Mouse (Mus musculus): ENCODE measurements around the gene Gm48552. TPM values are rescaled to one million over a fixed set of nuclear protein-coding genes. Genes with fewer than 3 reads are reported as not detected.

Gm48552 gene
- total RNA-seq, 2 experiments from 2014 or later = not detected

- ATAC-seq (replicated peaks; ENCODE audit: low FRiP score, poor library complexity, severe bottlenecking) = no peak
These were observed 38.5 kb downstream of the Gm48552 start for GRCm38 (mm10) chr10:81427327-81427726.

- no peak for ATAC-seq (replicated peaks; ENCODE audit: low FRiP score, poor library complexity, severe bottlenecking)
These were observed 39.1 kb downstream of the Gm48552 start for GRCm38 (mm10) chr10:81427804-81428506.

DNA sequence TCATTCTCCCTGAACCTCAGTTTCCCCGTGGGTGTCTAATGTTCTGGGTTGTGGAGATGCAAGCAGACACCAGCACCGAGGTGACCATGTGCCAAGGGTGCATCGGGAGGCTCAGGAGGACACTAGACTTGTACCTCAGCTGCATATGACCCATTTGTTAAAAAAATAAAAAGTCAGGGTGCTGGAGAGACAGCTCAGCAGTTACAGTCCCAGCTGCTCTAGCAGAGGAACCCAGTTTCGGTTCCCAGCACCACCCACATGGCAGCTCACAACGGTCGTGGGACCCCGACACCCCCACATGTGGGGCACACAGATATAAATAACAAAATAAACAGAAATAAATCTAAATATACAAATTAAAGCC, 39.7 kb downstream of the Gm48552 start:
- no peak for ATAC-seq (replicated peaks; ENCODE audit: low FRiP score, poor library complexity, severe bottlenecking)

DNA sequence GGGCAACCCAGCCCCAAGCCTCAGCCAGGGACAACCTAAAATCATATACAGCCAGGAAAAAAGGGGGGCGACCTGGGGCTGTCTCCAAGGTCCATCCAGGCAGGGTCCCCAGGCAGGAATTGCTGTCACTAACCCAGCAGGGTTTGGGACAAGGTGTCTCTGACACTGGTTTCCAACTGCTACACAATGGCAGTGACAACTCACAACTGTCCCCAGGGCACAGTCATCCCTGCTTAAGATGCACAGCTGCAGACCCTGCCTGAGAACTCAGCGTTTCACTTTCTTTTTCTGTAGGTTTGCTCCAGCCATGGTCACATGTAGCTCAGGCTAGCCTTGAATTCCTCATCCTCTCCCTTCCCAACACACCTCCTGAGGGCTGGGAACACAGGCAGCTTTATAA, 40.3 kb downstream of the Gm48552 start:
- ATAC-seq (replicated peaks; ENCODE audit: low FRiP score, poor library complexity, severe bottlenecking) = no peak

DNA sequence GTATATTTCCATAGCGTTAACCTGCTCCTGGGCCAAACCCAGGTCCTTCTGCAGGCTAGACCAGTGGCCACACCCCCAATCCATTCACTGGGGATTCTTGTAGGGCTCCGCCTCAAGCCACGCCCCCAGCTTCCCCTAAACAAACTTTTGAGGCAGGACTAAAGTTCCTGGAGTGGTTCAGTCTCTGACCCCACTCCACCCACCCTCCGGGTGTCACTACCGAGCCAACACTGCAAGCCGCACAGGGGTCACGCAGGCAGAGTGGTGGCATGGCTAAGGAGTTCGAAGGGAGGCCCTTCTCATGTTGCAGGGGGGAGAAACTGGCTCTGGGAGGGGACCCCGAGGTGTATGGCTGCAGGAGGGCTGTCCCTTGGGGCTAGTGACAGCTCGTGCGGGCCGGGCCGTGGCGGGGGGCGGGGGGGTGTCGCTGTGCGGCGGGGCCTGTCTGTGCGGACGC, 40.8 kb downstream of the Gm48552 start:
- peak; percentile 60 for ATAC-seq (replicated peaks; ENCODE audit: low FRiP score, poor library complexity, severe bottlenecking)

- ATAC-seq (replicated peaks; ENCODE audit: low FRiP score, poor library complexity, severe bottlenecking) = no peak
These were observed 41.5 kb downstream of the Gm48552 start for GRCm38 (mm10) chr10:81430141-81430830.

DNA sequence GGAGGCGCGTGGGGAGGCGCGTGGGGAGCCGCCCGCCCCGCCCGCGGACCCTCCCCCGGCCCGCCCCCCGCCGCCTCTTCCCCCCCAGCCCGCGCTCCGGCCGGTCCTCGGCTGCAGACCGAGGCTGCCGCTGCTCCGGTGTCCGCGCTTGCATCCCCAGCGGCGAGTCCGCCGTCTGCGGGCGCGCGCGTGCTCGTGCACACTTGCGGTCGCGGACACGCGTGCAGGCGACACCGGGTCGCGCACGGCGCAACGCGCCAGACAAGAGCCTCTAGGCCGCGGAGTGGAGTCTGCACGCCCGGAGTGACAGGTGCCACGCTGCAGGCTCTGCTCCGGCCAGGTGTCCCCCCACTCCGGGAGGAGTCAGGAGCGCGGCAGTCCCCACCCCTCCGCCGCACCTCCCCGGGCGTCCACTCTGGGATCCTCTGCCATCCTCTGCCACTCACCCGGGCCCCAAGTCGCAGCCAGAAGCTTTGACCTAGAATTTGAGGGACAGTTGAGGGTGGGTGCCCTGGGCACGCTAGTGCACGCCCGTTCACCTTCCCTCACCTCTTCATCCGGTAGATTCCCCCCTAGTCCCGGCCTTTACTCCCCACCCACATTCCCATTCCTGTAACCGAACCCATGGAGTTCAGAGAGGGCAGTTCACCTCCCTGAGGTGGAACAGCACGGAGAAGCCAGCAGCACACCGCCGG, 42.2 kb downstream of the Gm48552 start:
- ATAC-seq (replicated peaks; ENCODE audit: low FRiP score, poor library complexity, severe bottlenecking) = no peak

GRCm38 (mm10) chr10:81431526-81432168, 42.8 kb downstream of the Gm48552 start:
- no peak for ATAC-seq (replicated peaks; ENCODE audit: low FRiP score, poor library complexity, severe bottlenecking)

DNA sequence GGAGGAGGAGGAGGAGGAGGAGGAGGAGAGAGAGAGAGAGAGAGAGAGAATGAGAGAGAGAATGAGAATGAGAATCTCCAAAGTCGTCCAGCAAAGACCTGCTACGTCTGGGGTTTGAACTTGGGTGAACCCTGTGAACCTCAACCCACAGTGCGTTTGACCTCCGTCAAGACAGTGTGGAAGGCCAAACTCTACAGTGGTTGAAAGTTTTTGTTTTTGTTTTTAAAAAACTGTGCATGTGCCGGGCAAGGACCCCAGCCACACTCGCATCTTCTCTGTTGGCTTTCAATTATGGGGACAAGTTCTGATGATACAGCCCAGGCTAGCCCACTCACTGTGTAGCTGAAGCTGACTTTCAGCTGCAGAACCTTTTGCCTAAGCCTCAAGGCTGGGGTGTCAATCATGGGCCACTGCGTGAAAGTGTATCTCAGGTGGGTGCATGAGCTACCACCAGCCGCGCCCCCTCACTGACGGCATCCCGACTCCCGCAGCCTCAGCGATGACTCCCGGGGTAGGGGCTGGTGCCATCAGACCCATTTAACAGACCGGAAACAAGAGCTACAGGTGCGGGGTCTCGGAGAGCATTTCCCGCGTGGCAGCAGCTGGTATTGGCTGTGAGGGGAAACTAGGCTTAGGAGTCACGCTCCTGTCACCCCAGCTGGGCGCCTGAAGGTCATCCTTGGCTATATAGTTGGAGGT, 43.5 kb downstream of the Gm48552 start:
- ATAC-seq (replicated peaks; ENCODE audit: low FRiP score, poor library complexity, severe bottlenecking) = peak; percentile 4; the same call in 1 of the 2 replicates

DNA sequence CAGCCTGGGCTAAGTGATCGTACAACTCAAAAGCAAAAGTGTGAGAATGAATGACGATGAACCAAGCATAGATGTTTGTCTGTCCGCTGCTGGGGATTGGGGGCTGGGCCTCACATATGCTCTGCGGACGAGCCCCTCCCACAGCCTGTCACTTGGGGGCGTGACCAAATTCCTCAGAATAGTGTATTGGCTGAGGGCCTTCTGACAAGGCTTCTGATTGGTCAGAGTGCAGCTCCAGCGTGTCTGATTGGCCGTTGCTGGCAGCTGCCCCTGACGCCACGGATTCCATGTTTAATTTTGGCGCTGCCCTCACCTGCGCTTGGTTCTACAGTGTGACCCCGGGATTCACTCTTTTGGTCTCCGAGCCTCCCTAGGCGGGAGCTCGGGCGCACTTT, 44.1 kb downstream of the Gm48552 start:
- peak; percentile 85 for ATAC-seq (replicated peaks; ENCODE audit: low FRiP score, poor library complexity, severe bottlenecking)

DNA sequence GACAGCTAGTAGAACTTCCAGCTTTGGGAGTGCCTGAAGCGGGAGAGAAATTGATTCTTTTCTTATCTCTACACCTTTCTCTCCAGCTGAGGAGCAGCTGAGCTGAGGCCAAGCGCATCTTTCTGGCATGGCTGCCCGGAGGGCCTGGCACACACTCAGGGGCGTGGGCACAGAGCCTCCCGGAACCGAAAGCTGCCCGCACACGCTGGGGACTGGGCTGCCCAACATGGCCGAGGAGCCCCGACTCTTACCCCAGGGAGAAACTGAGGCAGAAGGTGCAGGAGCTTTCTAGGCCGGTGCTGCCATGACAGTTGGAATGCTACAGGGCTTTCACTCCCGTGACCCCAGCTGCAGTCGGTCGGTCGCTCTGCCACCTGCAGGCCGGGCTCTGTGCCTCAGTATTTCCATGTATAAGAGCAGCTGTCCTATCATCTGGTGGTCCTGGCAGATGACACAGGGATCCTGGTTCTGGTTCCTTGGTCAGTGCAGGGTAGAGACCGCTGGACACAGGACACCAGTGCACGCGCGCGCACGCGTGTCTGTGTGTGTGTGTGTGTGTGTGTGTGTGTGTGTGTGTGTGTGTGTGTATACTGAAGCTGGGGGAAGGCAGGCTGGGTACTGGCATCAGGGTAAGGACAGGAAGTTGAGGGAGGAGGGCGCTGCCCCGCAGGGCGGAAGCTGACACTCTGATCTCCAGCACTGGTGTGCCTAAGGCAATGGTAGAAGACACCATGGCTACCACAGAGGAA, 44.9 kb downstream of the Gm48552 start:
- peak; percentile 16; the same call in 1 of the 2 replicates for ATAC-seq (replicated peaks; ENCODE audit: low FRiP score, poor library complexity, severe bottlenecking)

DNA sequence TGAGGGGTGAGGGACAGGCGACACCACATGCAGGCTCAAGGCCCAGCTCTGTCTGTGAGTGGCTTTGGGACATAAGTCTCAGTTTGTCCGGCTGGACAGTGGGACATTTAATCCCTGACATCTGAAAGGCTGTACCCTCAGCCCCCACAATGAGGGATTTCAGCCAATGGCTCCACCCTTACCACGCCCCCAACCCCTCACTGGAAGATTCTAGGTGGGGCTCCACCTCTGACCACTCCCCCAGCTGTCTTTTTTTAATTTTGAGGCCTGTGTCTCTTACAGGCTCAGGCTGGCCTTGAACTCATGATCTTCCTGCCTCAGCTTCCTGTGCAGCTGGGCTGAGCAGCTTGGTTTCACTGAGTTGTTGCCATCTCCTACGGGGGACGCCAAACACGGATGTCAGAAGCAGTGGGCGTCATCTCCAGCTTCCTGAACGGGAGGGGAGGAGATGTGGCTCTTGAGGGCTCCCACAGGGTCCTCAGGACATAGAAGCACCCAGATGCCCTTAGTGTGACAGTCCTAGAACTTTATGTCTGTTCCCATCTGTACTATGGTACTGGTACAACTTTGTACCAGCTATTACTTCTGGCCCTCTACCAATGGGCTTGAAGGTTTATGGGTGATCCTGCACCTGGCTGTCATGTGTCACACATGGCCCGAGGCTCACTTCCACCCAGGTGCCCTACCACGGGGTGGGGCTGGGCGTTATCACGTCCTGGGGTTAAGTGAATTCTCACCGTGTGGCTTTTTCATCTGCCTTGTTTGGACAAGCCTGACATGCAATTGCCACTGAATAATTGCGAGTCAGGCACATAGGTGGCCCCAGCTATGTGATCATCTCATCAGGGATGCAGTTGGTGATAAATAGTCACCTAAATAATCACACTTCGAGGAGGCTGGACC, 45.8 kb downstream of the Gm48552 start:
- no peak for ATAC-seq (replicated peaks; ENCODE audit: low FRiP score, poor library complexity, severe bottlenecking)

DNA sequence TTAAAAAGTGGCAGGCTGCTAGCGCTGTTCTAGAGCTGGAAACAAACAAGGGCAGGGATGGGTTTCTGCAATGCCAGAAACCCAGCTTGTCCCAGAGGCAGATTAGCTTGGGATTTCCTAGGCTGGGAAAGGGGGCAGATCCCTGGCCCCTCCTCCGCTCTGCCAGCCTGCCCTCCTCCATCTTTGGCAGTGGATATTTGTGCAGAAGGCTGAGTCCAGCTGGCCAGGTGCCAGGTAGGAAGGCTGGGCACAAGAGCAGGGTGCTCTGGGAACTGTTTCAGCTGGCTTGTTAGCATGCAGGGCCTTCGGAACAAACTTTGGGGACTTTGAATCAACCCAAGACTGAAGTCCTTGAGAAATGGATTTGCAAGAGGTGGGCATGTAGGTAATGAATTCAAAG, 46.6 kb downstream of the Gm48552 start:
- ATAC-seq (replicated peaks; ENCODE audit: low FRiP score, poor library complexity, severe bottlenecking) = no peak

Other genes with a start within 250 kb of the Gm48552 start
Only the 30 nearest of the 34 such genes appear.
- gene Eef2, start 212.4 kb upstream of the Gm48552 start, total RNA-seq (2015; ENCODE audit: low replicate concordance) = 267 and 296 TPM in 2 replicates
- gene Eef2, start 212.4 kb upstream of the Gm48552 start, total RNA-seq (2017; ENCODE audit: low replicate concordance) = 399 and 622 TPM in 2 replicates
- gene Dapk3, start 206.0 kb upstream of the Gm48552 start, total RNA-seq (2015; ENCODE audit: low replicate concordance) = 5.0 and 5.4 TPM in 2 replicates
- gene Dapk3, start 206.0 kb upstream of the Gm48552 start, total RNA-seq (2017; ENCODE audit: low replicate concordance) = 6.4 and 9.4 TPM in 2 replicates
- not detected in 2 replicates for gene 4930442H23Rik, start 205.2 kb upstream of the Gm48552 start, total RNA-seq (2015; ENCODE audit: low replicate concordance)
- not detected in 2 replicates for gene 4930442H23Rik, start 205.2 kb upstream of the Gm48552 start, total RNA-seq (2017; ENCODE audit: low replicate concordance)
- gene Nmrk2, start 187.0 kb upstream of the Gm48552 start, total RNA-seq (2015; ENCODE audit: low replicate concordance) = not detected in 2 replicates
- not detected in 2 replicates for gene Nmrk2, start 187.0 kb upstream of the Gm48552 start, total RNA-seq (2017; ENCODE audit: low replicate concordance)
- not detected in 2 replicates for gene Atcay, start 158.2 kb upstream of the Gm48552 start, total RNA-seq (2015; ENCODE audit: low replicate concordance)
- 8.3 TPM in 1 of 2 replicates, not detected in the other for gene Atcay, start 158.2 kb upstream of the Gm48552 start, total RNA-seq (2017; ENCODE audit: low replicate concordance)
- not detected in 2 replicates for gene Zfr2, start 155.8 kb upstream of the Gm48552 start, total RNA-seq (2015; ENCODE audit: low replicate concordance)
- gene Zfr2, start 155.8 kb upstream of the Gm48552 start, total RNA-seq (2017; ENCODE audit: low replicate concordance) = not detected in 2 replicates
- gene Matk, start 136.1 kb upstream of the Gm48552 start, total RNA-seq (2015; ENCODE audit: low replicate concordance) = 1.7 and 2.2 TPM in 2 replicates
- gene Matk, start 136.1 kb upstream of the Gm48552 start, total RNA-seq (2017; ENCODE audit: low replicate concordance) = 1.5 and 1.7 TPM in 2 replicates
- 35.2 and 37.5 TPM in 2 replicates for gene Mrpl54, start 122.1 kb upstream of the Gm48552 start, total RNA-seq (2015; ENCODE audit: low replicate concordance)
- 20.0 and 23.0 TPM in 2 replicates for gene Mrpl54, start 122.1 kb upstream of the Gm48552 start, total RNA-seq (2017; ENCODE audit: low replicate concordance)
- not detected in 2 replicates for gene Apba3, start 122.0 kb upstream of the Gm48552 start, total RNA-seq (2015; ENCODE audit: low replicate concordance)
- gene Apba3, start 122.0 kb upstream of the Gm48552 start, total RNA-seq (2017; ENCODE audit: low replicate concordance) = 14.0 TPM in 1 of 2 replicates, not detected in the other
- gene Tjp3, start 97.4 kb upstream of the Gm48552 start, total RNA-seq (2015; ENCODE audit: low replicate concordance) = 3.2 TPM in 1 of 2 replicates, not detected in the other
- 0.23 TPM in 1 of 2 replicates, not detected in the other for gene Tjp3, start 97.4 kb upstream of the Gm48552 start, total RNA-seq (2017; ENCODE audit: low replicate concordance)
- 13.0 and 15.1 TPM in 2 replicates for gene Pip5k1c, start 96.0 kb upstream of the Gm48552 start, total RNA-seq (2015; ENCODE audit: low replicate concordance)
- 9.9 and 14.7 TPM in 2 replicates for gene Pip5k1c, start 96.0 kb upstream of the Gm48552 start, total RNA-seq (2017; ENCODE audit: low replicate concordance)
- gene Cactin, start 67.9 kb upstream of the Gm48552 start, total RNA-seq (2015; ENCODE audit: low replicate concordance) = 8.3 and 10.5 TPM in 2 replicates
- 24.7 and 47.1 TPM in 2 replicates for gene Cactin, start 67.9 kb upstream of the Gm48552 start, total RNA-seq (2017; ENCODE audit: low replicate concordance)
- gene Tbxa2r, start 60.3 kb upstream of the Gm48552 start, total RNA-seq (2015; ENCODE audit: low replicate concordance) = not detected in 2 replicates
- gene Tbxa2r, start 60.3 kb upstream of the Gm48552 start, total RNA-seq (2017; ENCODE audit: low replicate concordance) = 0.90 TPM in 1 of 2 replicates, not detected in the other
- gene Gipc3, start 45.7 kb upstream of the Gm48552 start, total RNA-seq (2015; ENCODE audit: low replicate concordance) = not detected in 2 replicates
- gene Gipc3, start 45.7 kb upstream of the Gm48552 start, total RNA-seq (2017; ENCODE audit: low replicate concordance) = not detected in 2 replicates
- gene Hmg20b, start 38.5 kb upstream of the Gm48552 start, total RNA-seq (2015; ENCODE audit: low replicate concordance) = 49.9 and 58.7 TPM in 2 replicates
- 18.1 and 24.4 TPM in 2 replicates for gene Hmg20b, start 38.5 kb upstream of the Gm48552 start, total RNA-seq (2017; ENCODE audit: low replicate concordance)
- gene Mfsd12, start 31.5 kb upstream of the Gm48552 start, total RNA-seq (2015; ENCODE audit: low replicate concordance) = 15.9 and 18.7 TPM in 2 replicates
- gene Mfsd12, start 31.5 kb upstream of the Gm48552 start, total RNA-seq (2017; ENCODE audit: low replicate concordance) = 29.7 and 33.0 TPM in 2 replicates
- 5.4 and 15.1 TPM in 2 replicates for gene 4930404N11Rik, start 23.2 kb upstream of the Gm48552 start, total RNA-seq (2015; ENCODE audit: low replicate concordance)
- 12.3 and 14.8 TPM in 2 replicates for gene 4930404N11Rik, start 23.2 kb upstream of the Gm48552 start, total RNA-seq (2017; ENCODE audit: low replicate concordance)
- 235 and 246 TPM in 2 replicates for gene Fzr1, start 10.5 kb upstream of the Gm48552 start, total RNA-seq (2015; ENCODE audit: low replicate concordance)
- 247 and 266 TPM in 2 replicates for gene Fzr1, start 10.5 kb upstream of the Gm48552 start, total RNA-seq (2017; ENCODE audit: low replicate concordance)
- 8.8 TPM in 1 of 2 replicates, not detected in the other for gene Dohh, start 4.6 kb upstream of the Gm48552 start, total RNA-seq (2015; ENCODE audit: low replicate concordance)
- 4.0 and 17.2 TPM in 2 replicates for gene Dohh, start 4.6 kb upstream of the Gm48552 start, total RNA-seq (2017; ENCODE audit: low replicate concordance)
- 2.1 and 4.3 TPM in 2 replicates for gene Gm48551, start 4.5 kb upstream of the Gm48552 start, total RNA-seq (2015; ENCODE audit: low replicate concordance)
- not detected in 2 replicates for gene Gm48551, start 4.5 kb upstream of the Gm48552 start, total RNA-seq (2017; ENCODE audit: low replicate concordance)
- 5.4 and 7.5 TPM in 2 replicates for gene Smim24, start 4.0 kb downstream of the Gm48552 start, total RNA-seq (2015; ENCODE audit: low replicate concordance)
- 4.2 TPM in 1 of 2 replicates, not detected in the other for gene Smim24, start 4.0 kb downstream of the Gm48552 start, total RNA-seq (2017; ENCODE audit: low replicate concordance)
- 10.1 and 15.1 TPM in 2 replicates for gene Nfic, start 66.6 kb downstream of the Gm48552 start, total RNA-seq (2015; ENCODE audit: low replicate concordance)
- 0.45 and 0.90 TPM in 2 replicates for gene Nfic, start 66.6 kb downstream of the Gm48552 start, total RNA-seq (2017; ENCODE audit: low replicate concordance)
- not detected in 2 replicates for gene Celf5, start 93.7 kb downstream of the Gm48552 start, total RNA-seq (2015; ENCODE audit: low replicate concordance)
- not detected in 2 replicates for gene Celf5, start 93.7 kb downstream of the Gm48552 start, total RNA-seq (2017; ENCODE audit: low replicate concordance)
- 8.6 and 37.7 TPM in 2 replicates for gene Ncln, start 107.4 kb downstream of the Gm48552 start, total RNA-seq (2015; ENCODE audit: low replicate concordance)
- gene Ncln, start 107.4 kb downstream of the Gm48552 start, total RNA-seq (2017; ENCODE audit: low replicate concordance) = 8.7 and 27.1 TPM in 2 replicates
- gene S1pr4, start 111.1 kb downstream of the Gm48552 start, total RNA-seq (2015; ENCODE audit: low replicate concordance) = 2.2 and 5.4 TPM in 2 replicates
- gene S1pr4, start 111.1 kb downstream of the Gm48552 start, total RNA-seq (2017; ENCODE audit: low replicate concordance) = 2.3 and 3.7 TPM in 2 replicates
- 1.4 TPM in 1 of 2 replicates, not detected in the other for gene Gna15, start 135.2 kb downstream of the Gm48552 start, total RNA-seq (2015; ENCODE audit: low replicate concordance)
- gene Gna15, start 135.2 kb downstream of the Gm48552 start, total RNA-seq (2017; ENCODE audit: low replicate concordance) = 2.6 and 4.9 TPM in 2 replicates
- 7.2 and 11.3 TPM in 2 replicates for gene Gna11, start 156.2 kb downstream of the Gm48552 start, total RNA-seq (2015; ENCODE audit: low replicate concordance)
- gene Gna11, start 156.2 kb downstream of the Gm48552 start, total RNA-seq (2017; ENCODE audit: low replicate concordance) = 8.0 and 11.0 TPM in 2 replicates
- 103 and 116 TPM in 2 replicates for gene Aes, start 170.5 kb downstream of the Gm48552 start, total RNA-seq (2015; ENCODE audit: low replicate concordance)
- 44.2 and 47.5 TPM in 2 replicates for gene Aes, start 170.5 kb downstream of the Gm48552 start, total RNA-seq (2017; ENCODE audit: low replicate concordance)
- gene Tle2, start 185.6 kb downstream of the Gm48552 start, total RNA-seq (2015; ENCODE audit: low replicate concordance) = not detected in 2 replicates
- gene Tle2, start 185.6 kb downstream of the Gm48552 start, total RNA-seq (2017; ENCODE audit: low replicate concordance) = not detected in 2 replicates
- gene Tle6, start 212.1 kb downstream of the Gm48552 start, total RNA-seq (2015; ENCODE audit: low replicate concordance) = not detected in 2 replicates
- gene Tle6, start 212.1 kb downstream of the Gm48552 start, total RNA-seq (2017; ENCODE audit: low replicate concordance) = 4.1 TPM in 1 of 2 replicates, not detected in the other

All from erythroid progenitor cell, adult 5-6 weeks (primary cell).